In genomic region chr1:45926911-45927310, GRCm38 (mm10) we compare ENCODE assay signal across 36 mouse cellular contexts. TPM values are rescaled to one million over a fixed set of nuclear protein-coding genes. Genes with fewer than 3 reads are reported as not detected.
DNase-seq lines count a peak whose midpoint lies in the region; ATAC-seq lines count a peak whose summit lies in the region.
"Had no signal": no experiment of that assay in that cellular context is flagged by ENCODE, and none has a peak within 500 bp of the region (broad histone marks: within the 10 kb centered on the region; RNA-seq: fewer than 3 reads in every experiment).

No protein-coding gene starts in this region.

- no peak for ATAC-seq in heart, embryonic 13.5 days (ENCODE audit: extremely low read depth, insufficient number of reproducible peaks, low FRiP score, low TSS enrichment)
- no peak for ATAC-seq in liver, embryonic 13.5 days (ENCODE audit: low read depth)
- ATAC-seq in megakaryocyte-erythroid progenitor cell, adult 5-6 weeks (replicated peaks; ENCODE audit: low FRiP score, low TSS enrichment, poor library complexity, severe bottlenecking), result no peak
- no peak for ATAC-seq in activated CD4-positive, CD25-positive, alpha-beta regulatory T cell, adult 4 months
- ATAC-seq: CD4-positive, CD25-positive, alpha-beta regulatory T cell, adult 4 months had no signal

- peaks cover 11% of the 10 kb centered on the region for H3K4me1 ChIP-seq in heart, embryonic 13.5 days
- H3K4me1 ChIP-seq in erythroblast, embryonic 14.5 days (ENCODE audit: control insufficient read depth), result peaks cover 41% of the 10 kb centered on the region
- H3K4me1 ChIP-seq in liver, embryonic 13.5 days (replicated peaks), result peaks cover 42% of the 10 kb centered on the region

- no peak overlapping the region; the same call in 1 of the 2 replicates for H3K9ac ChIP-seq in heart, embryonic 13.5 days
- H3K9ac ChIP-seq in liver, embryonic 13.5 days, result peak overlapping the region; percentile 82
- H3K9ac ChIP-seq: embryonic facial prominence, embryonic 13.5 days; forebrain, embryonic 13.5 days; heart, embryonic 15.5 days; hindbrain, embryonic 13.5 days; midbrain, embryonic 13.5 days had no signal

- DNase-seq in heart, postnatal 25 days (ENCODE audit: low spot score), result no peak
- DNase-seq in liver, embryonic 13.5 days, result no peak
- no peak for DNase-seq in right cerebral cortex, adult 2 months (ENCODE audit: low spot score in 2 of 2)
- DNase-seq: adrenal gland, adult 2 months; adrenal gland, postnatal 36 days; cerebellum, adult 18-20 months; gastrocnemius, postnatal 14 days; heart, postnatal 4 days; kidney, adult 8-10 months; kidney, postnatal 4 days; left cerebral cortex, postnatal 4 days; lung, postnatal 36 days; thymus, adult 2 months; thymus, postnatal 36 days had no signal

- peaks cover 12% of the 10 kb centered on the region for H3K27me3 ChIP-seq in heart, embryonic 13.5 days (replicated peaks)
- no peaks in the 10 kb centered on the region for H3K27me3 ChIP-seq in erythroblast, embryonic 14.5 days (ENCODE audit: control insufficient read depth)
- no peaks in the 10 kb centered on the region for H3K27me3 ChIP-seq in liver, embryonic 13.5 days
- H3K27me3 ChIP-seq: heart, embryonic 15.5 days had no signal

- H3K36me3 ChIP-seq in heart, embryonic 13.5 days, result no peaks in the 10 kb centered on the region
- H3K36me3 ChIP-seq in erythroblast, embryonic 14.5 days (ENCODE audit: control insufficient read depth), result peaks cover 25% of the 10 kb centered on the region
- peaks cover 10% of the 10 kb centered on the region for H3K36me3 ChIP-seq in liver, embryonic 13.5 days
- H3K36me3 ChIP-seq: embryonic facial prominence, embryonic 13.5 days; heart, embryonic 15.5 days; hindbrain, embryonic 13.5 days; midbrain, embryonic 13.5 days had no signal

- peak overlapping the region; percentile 67 for H3K4me3 ChIP-seq in heart, embryonic 13.5 days
- peak overlapping the region; percentile 84 for H3K4me3 ChIP-seq in erythroblast, embryonic 14.5 days (replicated peaks)
- peak overlapping the region; percentile 86 for H3K4me3 ChIP-seq in liver, embryonic 13.5 days (replicated peaks)

- intact Hi-C loops in heart, postnatal 25 days (cut with DNase I), result loop anchor here (5.0 kb wide), 1 partner anchor 70 kb away; no protein-coding TSS in a partner anchor

- no peaks in the 10 kb centered on the region for H3K9me3 ChIP-seq in heart, embryonic 13.5 days
- H3K9me3 ChIP-seq in erythroblast, embryonic 14.5 days (ENCODE audit: control insufficient read depth, low read length), result no peaks in the 10 kb centered on the region
- H3K9me3 ChIP-seq in liver, embryonic 13.5 days (replicated peaks), result no peaks in the 10 kb centered on the region
- H3K9me3 ChIP-seq: embryonic facial prominence, embryonic 13.5 days; forebrain, embryonic 13.5 days; heart, embryonic 15.5 days; hindbrain, embryonic 13.5 days; midbrain, embryonic 13.5 days had no signal

- peak overlapping the region; percentile 73 for H3K4me2 ChIP-seq in heart, embryonic 13.5 days
- peak overlapping the region; percentile 75 for H3K4me2 ChIP-seq in liver, embryonic 13.5 days

- 0 out of 2 replicates have a peak overlapping the region, but pooled peaks have one; percentile 8 for H3K27ac ChIP-seq in heart, embryonic 13.5 days (replicated peaks)
- H3K27ac ChIP-seq in liver, embryonic 13.5 days, result peak overlapping the region; percentile 97
- H3K27ac ChIP-seq: embryonic facial prominence, embryonic 13.5 days; forebrain, embryonic 13.5 days; heart, embryonic 15.5 days; hindbrain, embryonic 13.5 days; midbrain, embryonic 13.5 days had no signal

- 48% methylated on average over 3 of the region's 3 CpGs for WGBS in heart, embryonic 13.5 days
- 20% methylated on average over 3 of the region's 3 CpGs for WGBS in liver, embryonic 13.5 days (ENCODE audit: insufficient replicate concordance)

RNA-seq across cellular contexts. Expression of gene Slc40a1, which starts 0.6 kb away (rescaled TPM):
- 19.4 and 20.8 TPM in 2 replicates for polyA plus RNA-seq in heart, embryonic 13.5 days (2015; fragmentation: Nextera tagmentation; extraction: Ambion mirVana)
- total RNA-seq in heart, postnatal 25 days (2021), result 10 to 100 TPM; 16.9 to 19.5 TPM
- polyA plus RNA-seq in erythroblast, embryonic 14.5 days (2012), result 0.36 and 0.51 TPM in 2 replicates
- polyA plus RNA-seq in liver, embryonic 13.5 days (2015; fragmentation: Nextera tagmentation; extraction: Ambion mirVana), result 90.9 and 111 TPM in 2 replicates
- total RNA-seq in megakaryocyte-erythroid progenitor cell, adult 5-6 weeks (2014; fragmentation: Nextera tagmentation), result 70.2 and 91.8 TPM in 2 replicates
- total RNA-seq in megakaryocyte-erythroid progenitor cell, adult 5-6 weeks (2017), result 155 and 167 TPM in 2 replicates
- polyA plus RNA-seq in activated CD4-positive, CD25-positive, alpha-beta regulatory T cell, adult 4 months (2017; shearing (Covaris generic)), result 1 to 10 TPM; 1.0 to 2.3 TPM

RNA-seq across cellular contexts. Expression of gene Gm5269, which starts 36.8 kb away (rescaled TPM):
- polyA plus RNA-seq in heart, embryonic 13.5 days (2015; fragmentation: Nextera tagmentation; extraction: Ambion mirVana), result not detected in 2 replicates
- not detected for total RNA-seq in heart, postnatal 25 days (2021)
- not detected in 2 replicates for polyA plus RNA-seq in erythroblast, embryonic 14.5 days (2012)
- not detected in 2 replicates for polyA plus RNA-seq in liver, embryonic 13.5 days (2015; fragmentation: Nextera tagmentation; extraction: Ambion mirVana)
- total RNA-seq in megakaryocyte-erythroid progenitor cell, adult 5-6 weeks (2014; fragmentation: Nextera tagmentation), result not detected in 2 replicates
- total RNA-seq in megakaryocyte-erythroid progenitor cell, adult 5-6 weeks (2017), result not detected in 2 replicates
- not detected for polyA plus RNA-seq in activated CD4-positive, CD25-positive, alpha-beta regulatory T cell, adult 4 months (2017; shearing (Covaris generic))
- total RNA-seq: adrenal gland, adult 2 months; adrenal gland, postnatal 36 days; common myeloid progenitor, adult 5-6 weeks; gastrocnemius, postnatal 14 days; granulocyte monocyte progenitor cell, adult 5-6 weeks; heart, postnatal 4 days; layer of hippocampus, adult 8-10 months; layer of hippocampus, postnatal 25 days; left cerebral cortex, postnatal 4 days; megakaryocyte, adult 5-6 weeks; monocyte, adult 5-6 weeks had no signal
- polyA plus RNA-seq: adrenal gland, adult 2 months; brain, embryonic 14.5 days; CD4-positive, CD25-positive, alpha-beta regulatory T cell, adult 4 months; embryonic facial prominence, embryonic 13.5 days; forebrain, embryonic 13.5 days; heart, embryonic 15.5 days; hindbrain, embryonic 13.5 days; intestine, embryonic 16.5 days; kidney, postnatal 0 days; limb, embryonic 14.5 days; lung, embryonic 16.5 days; midbrain, embryonic 13.5 days; neural tube, embryonic 14.5 days; thymus, adult 2 months had no signal
